Mouse (Mus musculus) lung, embryonic 16.5 days (tissue): ENCODE results near the gene Tmem232. TPM values are rescaled to one million over a fixed set of nuclear protein-coding genes. Genes with fewer than 3 reads are reported as not detected.
A peak's percentile ranks its signal among the peaks of the same experiment; 100 is the strongest.

Experiments
- ATAC-seq: fragments of 200-750 bp; cut with Nextera tagmentation; 2 replicates; pipeline ENCODE4 v1.8.0; 2017; ENCODE audit warnings: low read depth, mild to moderate bottlenecking, moderate library complexity
- H3K27ac ChIP-seq: fragments of 300-500 bp; sonication (generic); 2 replicates; pipeline ENCODE4 v1.5.1; 2014; ENCODE audit warnings: mild to moderate bottlenecking, control low read depth, low read length
- H3K27me3 ChIP-seq: fragments of 300-500 bp; sonication (generic); 2 replicates; pipeline ENCODE4 v1.6.1; 2014; ENCODE audit warnings: low read depth, low read length, mixed read lengths; ENCODE audit not compliant: control insufficient read depth, insufficient read depth
- H3K36me3 ChIP-seq: fragments of 300-500 bp; sonication (generic); 2 replicates; pipeline ENCODE4 v1.6.1; 2014; ENCODE audit warnings: low read length; ENCODE audit not compliant: control insufficient read depth, insufficient read depth
- H3K4me1 ChIP-seq: fragments of 300-500 bp; sonication (generic); replicated peaks from 2 replicates; pipeline ENCODE4 v1.6.1; 2014; ENCODE audit warnings: low read length, mixed read lengths; ENCODE audit not compliant: control insufficient read depth, insufficient read depth
- H3K4me2 ChIP-seq: fragments of 300-500 bp; sonication (generic); 2 replicates; pipeline ENCODE4 v1.6.1; 2014; ENCODE audit warnings: low read depth, low read length, control low read depth
- H3K4me3 ChIP-seq: fragments of 300-500 bp; sonication (generic); 2 replicates; pipeline ENCODE4 v1.5.1; 2014; ENCODE audit warnings: mild to moderate bottlenecking, low read length, control low read depth
- H3K9ac ChIP-seq: fragments of 300-500 bp; sonication (generic); 2 replicates; pipeline ENCODE4 v1.6.1; 2014; ENCODE audit warnings: low read length, control low read depth
- H3K9me3 ChIP-seq: fragments of 300-500 bp; sonication (generic); 2 replicates; pipeline ENCODE4 v1.6.1; 2016; ENCODE audit warnings: low read length; ENCODE audit not compliant: control insufficient read depth
- WGBS: fragments of 180-500 bp; shearing (Covaris S2); extraction: QIAGEN DNeasy Blood & Tissue Kit; methylation state at CpG from one replicate; pipeline ENCODE4 v1.1.7; 2014; 5-methylcytosine and 5-hydroxymethylcytosine counted together
- polyA plus RNA-seq: library from polyadenylated mRNA; unstranded; fragments of >200 nt; fragmentation: Nextera tagmentation; extraction: Ambion mirVana; gene quantifications from 2 replicates; pipeline ENCODE4 v1.2.1, GENCODE M21; 2015

Tmem232 gene
- 1.1 and 1.7 TPM in 2 replicates for polyA plus RNA-seq

DNA sequence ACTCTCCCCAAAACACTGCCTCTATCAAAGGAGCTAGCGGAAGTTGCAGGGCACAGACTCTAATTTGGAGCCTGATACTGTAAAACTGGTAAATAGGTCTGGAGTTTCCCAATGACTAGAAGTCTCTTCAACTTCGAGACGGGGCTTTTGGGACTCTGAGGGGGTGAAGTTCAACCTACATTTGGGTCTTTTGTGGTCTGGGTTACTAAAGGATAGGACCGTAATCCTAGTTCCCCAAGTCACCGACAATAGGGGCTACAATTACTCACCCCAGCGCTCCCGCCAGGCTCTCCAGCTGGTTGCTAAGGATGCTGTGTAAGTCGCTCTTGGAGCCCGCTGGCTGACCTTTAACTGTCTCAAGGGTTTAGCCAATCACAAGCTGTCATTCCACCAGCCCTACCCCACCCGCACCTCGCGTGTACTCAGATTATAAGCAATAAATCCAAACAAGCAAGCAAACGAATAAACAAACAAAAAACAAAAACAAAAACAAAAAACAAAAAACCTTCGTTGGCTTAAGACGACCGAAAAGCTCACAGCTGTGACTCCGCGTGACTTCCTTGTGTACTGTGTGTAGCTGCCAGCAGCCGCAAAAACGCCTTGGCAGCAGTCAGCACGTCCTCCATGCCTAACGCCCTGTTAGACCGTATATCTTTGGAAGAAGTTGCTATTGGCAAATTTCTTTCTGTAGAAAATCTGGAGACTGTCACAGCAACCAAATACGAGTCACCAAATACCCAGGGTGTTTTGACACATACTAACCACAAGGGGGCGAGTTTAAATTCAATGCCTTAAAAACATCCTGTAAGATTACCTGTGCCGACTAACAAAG lies at the start of gene Tmem232:
Gene Tmem232 (minus strand): TSS at position 342 of the 832 bp plus-strand sequence.
- H3K36me3 ChIP-seq: no peaks in the 10 kb centered on the region
- 0 out of 2 replicates have a peak within 1 kb of the TSS, but pooled peaks have one; percentile 8 for H3K9ac ChIP-seq
- WGBS: 10% methylated on average over 26 of the region's 26 CpGs
- H3K4me2 ChIP-seq: peak within 1 kb of the TSS; percentile 47
- peak within 1 kb of the TSS; percentile 38 for H3K4me3 ChIP-seq
- no peaks in the 10 kb centered on the region for H3K9me3 ChIP-seq
- H3K27me3 ChIP-seq: no peaks in the 10 kb centered on the region
- no peak within 1 kb of the TSS for H3K27ac ChIP-seq
- ATAC-seq: peak; percentile 97
- H3K4me1 ChIP-seq: no peaks in the 10 kb centered on the region

DNA sequence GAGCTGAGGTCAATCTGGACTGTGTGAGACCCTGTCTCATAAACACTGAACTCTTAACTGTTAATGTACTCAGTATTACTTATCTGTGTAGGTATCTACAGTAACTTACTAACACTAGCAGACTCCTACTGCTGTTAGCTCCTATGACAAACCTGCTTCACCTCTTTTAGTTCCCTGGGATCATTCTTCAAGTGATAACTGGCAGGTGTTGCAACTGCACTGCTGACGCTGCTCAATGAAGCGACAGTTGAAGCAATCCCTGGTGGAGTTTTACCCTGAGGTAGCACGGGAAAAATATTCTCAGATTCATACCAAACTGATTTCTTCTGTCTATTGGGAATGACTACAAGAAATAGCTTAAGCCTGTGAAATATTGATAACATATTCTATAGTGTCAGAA lies 46.3 kb upstream of the Tmem232 start:
- H3K9me3 ChIP-seq: no peaks in the 10 kb centered on the region
- no peak overlapping the region for H3K4me2 ChIP-seq
- no peaks in the 10 kb centered on the region for H3K4me1 ChIP-seq
- WGBS: 87% methylated on average over 3 of the region's 3 CpGs
- no peak overlapping the region for H3K27ac ChIP-seq
- H3K4me3 ChIP-seq: no peak overlapping the region
- peaks cover 5% of the 10 kb centered on the region for H3K36me3 ChIP-seq
- H3K9ac ChIP-seq: no peak overlapping the region
- H3K27me3 ChIP-seq: no peaks in the 10 kb centered on the region
- ATAC-seq: no peak

DNA sequence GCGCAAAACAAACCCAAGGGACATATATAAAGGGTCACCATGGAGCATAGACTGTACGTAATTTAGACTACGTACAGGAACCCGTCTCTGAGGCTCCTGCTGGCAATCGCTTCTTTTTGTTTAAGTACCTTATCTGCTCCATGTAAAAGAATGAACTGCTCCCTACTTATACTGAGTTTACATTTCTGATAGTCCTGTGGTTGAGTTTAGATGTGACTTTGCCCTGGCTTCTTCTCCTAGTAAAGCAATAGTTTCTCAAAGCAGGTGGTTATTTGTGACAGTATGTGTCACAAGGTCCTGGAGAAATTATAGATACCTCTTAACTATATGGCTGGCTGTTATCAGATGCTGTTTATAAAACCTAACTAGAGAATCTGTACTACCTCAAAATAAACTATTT lies 40.9 kb upstream of the Tmem232 start:
- no peak overlapping the region for H3K4me3 ChIP-seq
- H3K36me3 ChIP-seq: peaks cover 18% of the 10 kb centered on the region
- WGBS: 86% methylated on average over 5 of the region's 5 CpGs
- H3K4me2 ChIP-seq: no peak overlapping the region
- H3K27ac ChIP-seq: no peak overlapping the region
- H3K4me1 ChIP-seq: no peaks in the 10 kb centered on the region
- no peaks in the 10 kb centered on the region for H3K27me3 ChIP-seq
- no peak for ATAC-seq
- no peaks in the 10 kb centered on the region for H3K9me3 ChIP-seq
- no peak overlapping the region for H3K9ac ChIP-seq

DNA sequence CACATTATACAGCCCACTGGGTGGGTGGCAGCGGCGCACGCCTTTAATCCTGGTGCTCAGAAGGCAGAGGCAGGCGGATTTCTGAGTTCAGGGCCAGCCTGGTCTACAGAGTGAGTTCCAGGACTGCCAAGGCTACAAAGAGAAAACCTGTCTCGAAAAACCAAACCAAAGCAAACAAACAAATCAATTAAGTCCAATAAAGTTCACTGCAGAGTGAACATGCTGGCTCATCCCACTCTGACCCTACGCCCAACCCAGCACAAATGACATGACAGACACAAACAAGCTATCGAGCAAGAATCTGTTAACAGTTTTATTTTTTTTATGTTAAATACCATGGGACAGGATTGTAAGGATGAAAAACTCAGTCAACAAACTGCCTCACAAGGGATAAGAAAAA lies 39.2 kb upstream of the Tmem232 start:
- H3K9ac ChIP-seq: no peak overlapping the region
- H3K4me1 ChIP-seq: no peaks in the 10 kb centered on the region
- WGBS: 92% methylated on average over 7 of the region's 7 CpGs
- H3K4me3 ChIP-seq: no peak overlapping the region
- H3K27me3 ChIP-seq: no peaks in the 10 kb centered on the region
- no peak for ATAC-seq
- H3K27ac ChIP-seq: no peak overlapping the region
- no peaks in the 10 kb centered on the region for H3K9me3 ChIP-seq
- peaks cover 18% of the 10 kb centered on the region for H3K36me3 ChIP-seq
- no peak overlapping the region for H3K4me2 ChIP-seq

DNA sequence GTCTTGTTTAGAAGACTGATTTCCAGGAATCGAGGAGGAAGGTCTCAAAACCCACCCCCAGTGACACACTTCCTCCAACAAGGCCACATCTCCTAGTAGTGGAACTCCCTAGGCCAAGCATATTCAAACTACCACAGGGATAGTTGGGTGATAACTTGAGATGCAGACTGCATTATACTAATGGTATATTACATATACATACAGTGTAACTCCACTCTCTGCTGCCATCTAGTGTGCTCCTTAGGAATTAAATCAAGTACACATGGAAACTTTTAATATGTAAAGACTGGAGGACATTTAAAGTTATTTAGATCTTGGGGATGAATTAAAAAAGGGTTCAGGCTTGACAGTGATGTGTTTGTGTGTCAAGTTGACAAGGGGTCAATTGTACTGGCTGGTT lies 34.8 kb upstream of the Tmem232 start:
- peaks cover 7% of the 10 kb centered on the region; the same call in 1 of the 2 replicates for H3K36me3 ChIP-seq
- H3K4me1 ChIP-seq: no peaks in the 10 kb centered on the region; the same call in 1 of the 2 replicates
- H3K4me2 ChIP-seq: no peak overlapping the region
- H3K27ac ChIP-seq: no peak overlapping the region
- H3K27me3 ChIP-seq: no peaks in the 10 kb centered on the region
- H3K9ac ChIP-seq: no peak overlapping the region
- peak; percentile 45 for ATAC-seq
- no peak overlapping the region for H3K4me3 ChIP-seq
- WGBS: 74% methylated on average over 1 of the region's 1 CpGs
- no peaks in the 10 kb centered on the region for H3K9me3 ChIP-seq

DNA sequence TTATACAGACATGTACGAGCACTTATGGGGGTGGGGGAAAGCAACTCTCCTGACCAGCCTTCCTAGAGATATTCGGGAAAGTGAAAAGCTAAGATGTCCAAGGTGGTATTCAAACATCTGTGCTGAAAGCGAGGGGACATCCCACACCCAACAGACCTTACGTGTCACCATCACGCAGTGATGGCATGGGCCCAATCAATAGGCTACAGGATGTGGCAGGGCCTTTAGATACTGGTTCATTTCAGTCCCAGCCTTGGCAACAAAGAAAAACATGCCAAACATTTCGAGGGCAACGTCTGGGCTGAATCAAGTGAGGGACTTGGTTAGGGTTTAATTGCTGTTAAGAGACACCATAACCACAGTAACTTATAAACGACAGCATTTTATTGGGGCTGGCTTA lies 34.3 kb upstream of the Tmem232 start:
- Histone ChIP-seq H3K4me1 (no peaks in the 10 kb centered on the region; the same call in 1 of the 2 replicates), H3K4me2 (no peak overlapping the region), H3K27me3 (no peaks in the 10 kb centered on the region), H3K4me3 (no peak overlapping the region), H3K27ac (no peak overlapping the region), H3K9ac (no peak overlapping the region), H3K36me3 (peaks cover 5% of the 10 kb centered on the region; the same call in 1 of the 2 replicates), H3K9me3 (no peaks in the 10 kb centered on the region)
- ATAC-seq: no peak
- WGBS: 74% methylated on average over 8 of the region's 8 CpGs

DNA sequence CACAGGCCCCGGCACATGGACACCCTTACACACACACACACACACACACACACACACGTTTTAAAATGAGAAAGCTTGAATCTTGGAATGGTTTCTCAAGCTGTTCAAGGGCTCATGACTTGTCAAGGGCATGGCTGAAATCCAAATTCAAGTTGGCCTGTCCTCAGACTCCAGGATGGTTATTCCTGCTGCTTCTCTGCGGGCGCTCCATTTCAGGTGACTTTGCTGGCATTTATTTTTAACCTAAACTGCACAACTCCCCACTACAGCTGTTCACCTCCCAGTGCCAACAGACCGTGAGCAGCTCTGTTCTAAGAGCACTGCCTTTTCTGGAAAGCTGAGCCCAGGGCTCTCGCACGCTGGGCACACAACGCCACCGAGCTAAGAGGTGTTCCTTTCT lies 31.3 kb upstream of the Tmem232 start:
- no peak for ATAC-seq
- Histone ChIP-seq H3K4me3 (no peak overlapping the region), H3K27me3 (no peaks in the 10 kb centered on the region), H3K9ac (no peak overlapping the region), H3K9me3 (no peaks in the 10 kb centered on the region), H3K27ac (no peak overlapping the region), H3K4me2 (no peak overlapping the region), H3K36me3 (no peaks in the 10 kb centered on the region), H3K4me1 (no peaks in the 10 kb centered on the region; the same call in 1 of the 2 replicates)
- 72% methylated on average over 9 of the region's 9 CpGs for WGBS

DNA sequence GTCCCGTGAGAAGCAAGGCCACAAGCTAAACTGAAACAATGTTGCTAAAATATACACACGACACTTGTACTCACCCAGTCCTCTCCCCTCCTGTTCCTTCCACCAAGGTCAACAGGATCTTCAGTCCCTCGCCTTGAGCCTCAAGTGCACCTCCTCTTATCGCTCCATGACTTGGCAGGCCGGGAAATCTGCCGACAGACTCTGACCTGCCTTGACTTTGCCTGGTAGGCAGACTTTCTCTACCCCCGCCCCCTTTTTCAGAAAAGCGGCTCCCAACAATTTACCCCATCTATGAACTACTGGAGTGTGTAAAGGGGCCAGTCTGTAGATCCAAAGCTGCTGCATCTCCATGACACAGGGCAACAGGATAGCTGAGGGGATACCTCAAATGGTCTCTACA lies 30.9 kb upstream of the Tmem232 start:
- Histone ChIP-seq H3K4me2 (no peak overlapping the region), H3K27ac (no peak overlapping the region), H3K9ac (no peak overlapping the region), H3K9me3 (no peaks in the 10 kb centered on the region), H3K4me1 (no peaks in the 10 kb centered on the region; the same call in 1 of the 2 replicates), H3K36me3 (no peaks in the 10 kb centered on the region), H3K4me3 (no peak overlapping the region), H3K27me3 (no peaks in the 10 kb centered on the region)
- ATAC-seq: no peak
- 59% methylated on average over 8 of the region's 8 CpGs for WGBS

DNA sequence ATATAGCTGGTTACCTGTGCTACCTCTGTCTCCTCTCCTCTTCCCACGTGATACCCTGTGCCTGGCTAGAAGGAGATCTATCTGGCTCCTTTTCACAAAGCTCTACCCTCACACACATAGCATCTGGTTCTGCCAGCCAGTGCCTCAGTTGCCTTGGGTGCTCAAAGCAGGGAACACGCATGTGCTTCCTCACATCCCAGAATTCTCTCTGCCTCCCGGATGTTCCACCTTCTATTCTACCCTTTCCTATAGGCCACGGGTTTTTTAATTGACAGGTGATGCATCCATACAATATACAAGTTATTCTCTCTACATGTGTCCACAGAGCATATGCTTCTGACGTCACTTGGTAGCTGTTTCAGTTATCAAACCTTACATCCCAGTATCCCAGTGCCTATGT lies 23.6 kb upstream of the Tmem232 start:
- no peak for ATAC-seq
- Histone ChIP-seq H3K9me3 (no peaks in the 10 kb centered on the region), H3K9ac (no peak overlapping the region), H3K4me1 (no peaks in the 10 kb centered on the region; the same call in 1 of the 2 replicates), H3K36me3 (no peaks in the 10 kb centered on the region), H3K27me3 (no peaks in the 10 kb centered on the region), H3K27ac (no peak overlapping the region), H3K4me2 (no peak overlapping the region), H3K4me3 (no peak overlapping the region)
- 72% methylated on average over 5 of the region's 5 CpGs for WGBS
